Mouse (Mus musculus): ENCODE data around the gene Rhbdd1. TPM values are rescaled to one million over a fixed set of nuclear protein-coding genes. Genes with fewer than 3 reads are reported as not detected.

The Rhbdd1 gene
- polyA plus RNA-seq (2015; fragmentation: Nextera tagmentation; extraction: Ambion mirVana): 6.7 and 7.0 TPM in 2 replicates

GRCm38 (mm10) chr1:82316111-82316745, at the start of gene Rhbdd1:
Rhbdd1 (plus strand) TSS chr1:82316452.

GRCm38 (mm10) chr1:82291151-82291797, 25.0 kb upstream of the Rhbdd1 start, which contains the start of gene Irs1:
Irs1 (minus strand) TSS chr1:82291416.

Small RNAs within 50 kb of the gene (microRNA-seq; reads per million reads assigned to microRNA genes)
- 0 reads per million in 2 experiments for gene Gm22112

Other genes starting within 250 kb of the Rhbdd1 start
- gene Gm9747, start 83.3 kb upstream of the Rhbdd1 start, polyA plus RNA-seq (2015; fragmentation: Nextera tagmentation; extraction: Ambion mirVana): 44.4 and 63.5 TPM in 2 replicates
- gene Irs1, start 25.0 kb upstream of the Rhbdd1 start, polyA plus RNA-seq (2015; fragmentation: Nextera tagmentation; extraction: Ambion mirVana): 13.9 and 18.7 TPM in 2 replicates